In the genomic region with DNA sequence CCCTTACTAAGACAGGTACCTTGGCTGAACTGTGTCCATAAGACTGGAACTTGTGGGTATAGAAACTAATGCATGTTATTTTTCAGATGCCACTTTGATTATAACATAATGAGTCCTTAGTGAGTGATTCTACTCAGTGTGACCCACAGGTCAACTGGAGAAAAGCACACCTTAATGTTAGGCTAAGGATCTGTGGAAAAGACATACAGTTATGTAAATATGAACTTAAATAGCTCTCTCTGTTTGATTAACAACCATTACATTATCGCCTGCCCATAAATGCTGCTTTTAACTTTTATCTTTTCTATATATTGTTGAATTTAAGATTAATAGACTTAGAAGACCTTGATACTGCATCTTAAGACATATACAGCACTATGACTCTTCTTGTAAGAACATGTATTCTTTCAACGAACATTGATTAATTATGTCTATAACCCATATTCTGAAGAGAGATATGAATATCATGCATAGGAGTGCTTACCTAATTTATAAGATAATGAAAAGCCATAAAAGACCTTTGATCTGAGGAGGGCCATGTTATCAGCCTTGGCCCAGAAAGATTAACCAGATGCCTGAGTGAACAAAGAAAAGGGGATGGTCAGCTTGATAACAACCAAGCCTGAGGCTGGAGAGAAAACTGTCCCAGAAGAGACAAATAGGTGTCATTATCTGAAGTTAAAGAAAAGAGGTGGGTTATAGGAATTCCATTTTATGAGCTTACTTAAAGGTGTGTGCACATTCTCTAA, we compare ENCODE assay signal across 28 mouse cellular contexts.
"Had no signal": no experiment of that assay in that cellular context is flagged by ENCODE, and none has a peak within 500 bp of the region (broad histone marks: within the 10 kb centered on the region; RNA-seq: fewer than 3 reads in every experiment).

No protein-coding gene starts in this region.

- H3K4me3 ChIP-seq: embryonic facial prominence, embryonic 10.5 days; embryonic facial prominence, embryonic 12.5 days; embryonic facial prominence, embryonic 13.5 days; embryonic facial prominence, embryonic 15.5 days; erythroblast, embryonic 14.5 days; forebrain, embryonic 10.5 days; forebrain, embryonic 12.5 days; forebrain, embryonic 13.5 days; forebrain, embryonic 15.5 days; gastrocnemius, adult 2 months; heart, adult 2 months had no signal

- H3K9ac ChIP-seq: embryonic facial prominence, embryonic 12.5 days; embryonic facial prominence, embryonic 13.5 days; embryonic facial prominence, embryonic 15.5 days; forebrain, embryonic 12.5 days; forebrain, embryonic 13.5 days; forebrain, embryonic 15.5 days; forebrain, postnatal 0 days had no signal

- ATAC-seq: forebrain, embryonic 13.5 days; forebrain, embryonic 14.5 days; forebrain, embryonic 15.5 days; forebrain, embryonic 16.5 days; forebrain, postnatal 0 days had no signal

- H3K9me3 ChIP-seq: embryonic facial prominence, embryonic 10.5 days; embryonic facial prominence, embryonic 12.5 days; embryonic facial prominence, embryonic 13.5 days; embryonic facial prominence, embryonic 15.5 days; forebrain, embryonic 10.5 days; forebrain, embryonic 12.5 days; forebrain, embryonic 13.5 days; forebrain, embryonic 15.5 days had no signal

- H3K4me1 ChIP-seq: embryonic facial prominence, embryonic 10.5 days; forebrain, embryonic 10.5 days had no signal

- H3K36me3 ChIP-seq: embryonic facial prominence, embryonic 10.5 days; embryonic facial prominence, embryonic 12.5 days; embryonic facial prominence, embryonic 13.5 days; embryonic facial prominence, embryonic 15.5 days; forebrain, embryonic 10.5 days; forebrain, embryonic 12.5 days; forebrain, embryonic 15.5 days had no signal

- H3K27me3 ChIP-seq: embryonic facial prominence, embryonic 12.5 days; embryonic facial prominence, embryonic 13.5 days; embryonic facial prominence, embryonic 15.5 days; forebrain, embryonic 12.5 days; forebrain, embryonic 13.5 days; forebrain, embryonic 15.5 days had no signal

- H3K27ac ChIP-seq: embryonic facial prominence, embryonic 10.5 days; embryonic facial prominence, embryonic 12.5 days; embryonic facial prominence, embryonic 13.5 days; embryonic facial prominence, embryonic 15.5 days; forebrain, embryonic 10.5 days; forebrain, embryonic 12.5 days; forebrain, embryonic 13.5 days; forebrain, embryonic 15.5 days; gastrocnemius, adult 2 months; heart, adult 2 months had no signal

- H3K4me2 ChIP-seq: embryonic facial prominence, embryonic 12.5 days; embryonic facial prominence, embryonic 13.5 days; embryonic facial prominence, embryonic 15.5 days; forebrain, embryonic 12.5 days; forebrain, embryonic 13.5 days; forebrain, embryonic 15.5 days had no signal

- DNase-seq: cerebellum, adult 2 months; cerebellum, adult 8-10 months; cerebellum, adult 9-10 months; cerebellum, adult 9-11 months; cerebellum, postnatal 10 days; cerebellum, postnatal 25 days; cerebellum, postnatal 36 days; embryo, embryonic 11 days; forebrain, postnatal 0 days; gastrocnemius, adult 2 months; gastrocnemius, postnatal 10 days; gastrocnemius, postnatal 14 days; gastrocnemius, postnatal 25 days; gastrocnemius, postnatal 36 days; heart, adult 11 months; heart, adult 18-20 months; heart, adult 2 months had no signal
